Mouse (Mus musculus) heart, postnatal 0 days (tissue): ENCODE data around the gene Mrs2.

Experiments
- CTCF ChIP-seq: IDR thresholded peaks from 2 replicates; pipeline ENCODE4 v1.5.1; 2016; ENCODE audit warnings: antibody characterized with exemption, control low read depth, low read depth
- EP300 ChIP-seq: IDR thresholded peaks from 2 replicates; pipeline ENCODE4 v1.6.1; 2016; ENCODE audit warnings: antibody characterized with exemption, low read depth

- peak; percentile 77 for TF ChIP-seq CTCF
- no peak for TF ChIP-seq EP300
These were observed 31.8 kb downstream of the Mrs2 start for GRCm38 (mm10) chr13:24988391-24988790.
